Comparison of ENCODE assay signal across 10 mouse cellular contexts in the genomic region with DNA sequence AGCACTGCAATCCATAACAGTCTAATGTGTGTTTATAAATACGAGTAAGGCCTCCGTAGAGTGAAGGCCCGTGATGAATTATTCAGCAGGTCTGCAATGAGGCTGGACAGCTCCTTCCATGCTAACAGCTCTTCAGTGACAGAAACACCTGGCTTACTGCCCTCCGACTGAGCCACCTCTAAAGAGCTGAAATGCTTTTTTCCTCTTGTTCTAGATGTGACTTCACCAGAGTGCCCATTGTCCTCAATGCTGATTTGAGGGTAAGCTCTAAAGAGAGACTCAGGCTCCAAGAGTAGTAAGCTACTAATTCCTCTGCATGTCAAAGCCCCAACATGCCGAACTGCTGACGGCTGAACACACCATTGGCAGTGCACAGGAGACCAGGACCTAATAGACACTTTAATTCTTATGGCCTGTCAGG.
DNase-seq lines count a peak whose midpoint lies in the region; ATAC-seq lines count a peak whose summit lies in the region.
"Had no signal": no experiment of that assay in that cellular context is flagged by ENCODE, and none has a peak within 500 bp of the region (broad histone marks: within the 10 kb centered on the region; RNA-seq: fewer than 3 reads in every experiment).

No protein-coding gene starts in this region.

- WGBS in forebrain, embryonic 13.5 days = 23% methylated on average over 6 of the region's 6 CpGs
- WGBS in forebrain, embryonic 11.5 days = 40% methylated on average over 6 of the region's 6 CpGs
- WGBS in midbrain, embryonic 14.5 days = 18% methylated on average over 6 of the region's 6 CpGs
- 42% methylated on average over 6 of the region's 6 CpGs for WGBS in intestine, embryonic 15.5 days

- DNase-seq in forebrain, embryonic 11.5 days (ENCODE audit: low spot score) = no peak
- peak; percentile 0 for DNase-seq in ZHBTc4 (ENCODE audit: low read depth, low spot score)
- peak; percentile 61 for DNase-seq in cerebellum, postnatal 25 days
- DNase-seq in midbrain, embryonic 14.5 days = peak; percentile 61
- DNase-seq in thymus, postnatal 10 days (ENCODE audit: low spot score in 2 of 2) = no peak
- no peak for DNase-seq in left cerebral cortex, adult 11 months (ENCODE audit: low spot score)
- DNase-seq: kidney, adult 2 months had no signal

- H3K9ac ChIP-seq in forebrain, embryonic 13.5 days = no peak overlapping the region
- H3K9ac ChIP-seq in forebrain, embryonic 11.5 days (ENCODE audit: low read length) = no peak overlapping the region
- no peak overlapping the region for H3K9ac ChIP-seq in midbrain, embryonic 14.5 days (replicated peaks; ENCODE audit: low read length)
- no peak overlapping the region for H3K9ac ChIP-seq in intestine, embryonic 15.5 days
- H3K9ac ChIP-seq: liver, embryonic 14.5 days had no signal

- ATAC-seq in forebrain, embryonic 13.5 days = peak; percentile 58; the same call in 1 of the 2 replicates
- no peak; the same call in 1 of the 2 replicates for ATAC-seq in forebrain, embryonic 11.5 days (replicated peaks; ENCODE audit: low FRiP score)
- no peak for ATAC-seq in midbrain, embryonic 14.5 days (ENCODE audit: low FRiP score, low TSS enrichment)
- ATAC-seq in intestine, embryonic 15.5 days = no peak

- H3K4me3 ChIP-seq in forebrain, embryonic 13.5 days = no peak overlapping the region
- no peak overlapping the region for H3K4me3 ChIP-seq in forebrain, embryonic 11.5 days (ENCODE audit: low read depth, low read length)
- H3K4me3 ChIP-seq in midbrain, embryonic 14.5 days (replicated peaks; ENCODE audit: low read depth, low read length) = no peak overlapping the region
- H3K4me3 ChIP-seq in intestine, embryonic 15.5 days (replicated peaks) = no peak overlapping the region

- peaks cover 20% of the 10 kb centered on the region for H3K4me1 ChIP-seq in forebrain, embryonic 13.5 days
- H3K4me1 ChIP-seq in forebrain, embryonic 11.5 days (replicated peaks; ENCODE audit: control insufficient read depth, insufficient read depth, low read length) = peaks cover 4% of the 10 kb centered on the region
- peaks cover 10% of the 10 kb centered on the region for H3K4me1 ChIP-seq in midbrain, embryonic 14.5 days (ENCODE audit: control insufficient read depth, insufficient read depth, low read length)
- no peaks in the 10 kb centered on the region for H3K4me1 ChIP-seq in intestine, embryonic 15.5 days (replicated peaks)

- no peaks in the 10 kb centered on the region for H3K9me3 ChIP-seq in forebrain, embryonic 13.5 days (replicated peaks)
- no peaks in the 10 kb centered on the region for H3K9me3 ChIP-seq in forebrain, embryonic 11.5 days (ENCODE audit: control insufficient read depth, low read length)
- H3K9me3 ChIP-seq in midbrain, embryonic 14.5 days (ENCODE audit: control insufficient read depth, low read length) = no peaks in the 10 kb centered on the region
- no peaks in the 10 kb centered on the region for H3K9me3 ChIP-seq in intestine, embryonic 15.5 days

- H3K36me3 ChIP-seq in forebrain, embryonic 13.5 days (ENCODE audit: poor library complexity, severe bottlenecking) = no peaks in the 10 kb centered on the region
- no peaks in the 10 kb centered on the region for H3K36me3 ChIP-seq in forebrain, embryonic 11.5 days (ENCODE audit: control insufficient read depth, insufficient read depth, low read length)
- H3K36me3 ChIP-seq in midbrain, embryonic 14.5 days (ENCODE audit: control insufficient read depth, insufficient read depth, low read length) = no peaks in the 10 kb centered on the region
- H3K36me3 ChIP-seq in intestine, embryonic 15.5 days = no peaks in the 10 kb centered on the region

- peak overlapping the region; percentile 31; the same call in 1 of the 2 replicates for H3K27ac ChIP-seq in forebrain, embryonic 13.5 days
- no peak overlapping the region for H3K27ac ChIP-seq in forebrain, embryonic 11.5 days (ENCODE audit: low read depth, low read length)
- peak overlapping the region; percentile 55 for H3K27ac ChIP-seq in midbrain, embryonic 14.5 days (replicated peaks; ENCODE audit: low read depth, low read length)
- H3K27ac ChIP-seq in intestine, embryonic 15.5 days = no peak overlapping the region
- H3K27ac ChIP-seq: liver, embryonic 14.5 days had no signal

- 0 out of 2 replicates have a peak overlapping the region, but pooled peaks have one; percentile 1 for H3K4me2 ChIP-seq in forebrain, embryonic 13.5 days
- no peak overlapping the region for H3K4me2 ChIP-seq in forebrain, embryonic 11.5 days (ENCODE audit: low read depth, low read length, severe bottlenecking)
- no peak overlapping the region for H3K4me2 ChIP-seq in midbrain, embryonic 14.5 days (ENCODE audit: low read length)
- no peak overlapping the region for H3K4me2 ChIP-seq in intestine, embryonic 15.5 days (replicated peaks)

- H3K27me3 ChIP-seq in forebrain, embryonic 13.5 days = no peaks in the 10 kb centered on the region
- no peaks in the 10 kb centered on the region for H3K27me3 ChIP-seq in forebrain, embryonic 11.5 days (ENCODE audit: control insufficient read depth, insufficient read depth, low read length)
- H3K27me3 ChIP-seq in midbrain, embryonic 14.5 days (ENCODE audit: control insufficient read depth, insufficient read depth, low read length) = no peaks in the 10 kb centered on the region
- H3K27me3 ChIP-seq in intestine, embryonic 15.5 days (replicated peaks) = no peaks in the 10 kb centered on the region

Comparison
In these comparisons a context has a peak if more than half of its experiments do, and no peak if none do; other contexts are left out.
1. H3K27ac ChIP-seq: peak in forebrain, embryonic 13.5 days (single experiment) and midbrain, embryonic 14.5 days (single experiment); none in forebrain, embryonic 11.5 days (single experiment) and intestine, embryonic 15.5 days (single experiment).
2. DNase-seq: peak in ZHBTc4 (single experiment), cerebellum, postnatal 25 days (2 of 2) and midbrain, embryonic 14.5 days (single experiment); none in forebrain, embryonic 11.5 days (single experiment), thymus, postnatal 10 days (0 of 2) and left cerebral cortex, adult 11 months (single experiment).